ENCODE assay signal across 8 mouse cellular contexts in the genomic region with DNA sequence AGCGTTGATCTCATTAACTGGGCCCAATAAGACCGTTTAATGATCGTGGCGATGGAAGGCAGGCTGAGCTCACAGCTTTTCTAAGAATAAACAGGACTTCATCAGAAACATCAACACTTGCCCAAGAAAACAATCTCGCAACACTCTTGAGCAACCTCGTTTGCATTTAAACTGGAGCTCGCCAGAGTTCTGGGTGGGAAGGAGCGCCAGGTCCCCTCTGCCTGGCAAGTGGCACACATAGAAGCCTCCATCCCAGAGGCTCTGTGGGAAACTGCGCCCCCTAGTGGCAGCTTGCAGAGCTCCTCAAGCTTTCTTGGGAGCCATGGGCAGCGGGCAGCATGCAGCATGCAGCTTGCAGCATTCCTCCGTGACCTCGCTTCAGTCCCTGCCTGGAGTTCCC.
DNase-seq lines count a peak whose midpoint lies in the region; ATAC-seq and TF ChIP-seq lines count a peak whose summit lies in the region.

No protein-coding gene starts in this region.

- DNase-seq in adrenal gland, adult 8-10 months, result peak; percentile 80
- DNase-seq in embryo, embryonic 11.5 days (ENCODE audit: low read depth, low spot score), result peak; percentile 87
- peak; percentile 84 for DNase-seq in gonadal fat pad, adult 2 months (ENCODE audit: low read depth)
- peak; percentile 86 to 88 for DNase-seq in left cerebral cortex, postnatal 36 days (ENCODE audit: low spot score in 2 of 2)
- DNase-seq in skeletal muscle tissue, adult 2 months (ENCODE audit: low read depth, low spot score), result peak; percentile 83

- H3K4me1 ChIP-seq in intestine, postnatal 0 days (replicated peaks; ENCODE audit: control insufficient read depth, insufficient read depth, low read length), result no peaks in the 10 kb centered on the region
- peaks cover 31% of the 10 kb centered on the region for H3K4me1 ChIP-seq in midbrain, embryonic 12.5 days

- H3K9me3 ChIP-seq in intestine, postnatal 0 days (ENCODE audit: control insufficient read depth), result no peaks in the 10 kb centered on the region
- H3K9me3 ChIP-seq in midbrain, embryonic 12.5 days, result no peaks in the 10 kb centered on the region

- no peaks in the 10 kb centered on the region for H3K27me3 ChIP-seq in intestine, postnatal 0 days (replicated peaks; ENCODE audit: control insufficient read depth, insufficient read depth, low read length)
- peaks cover 42% of the 10 kb centered on the region for H3K27me3 ChIP-seq in midbrain, embryonic 12.5 days

- peak; percentile 63; the same call in 1 of the 2 replicates for ATAC-seq in intestine, postnatal 0 days
- peak; percentile 64 for ATAC-seq in midbrain, embryonic 12.5 days (ENCODE audit: low FRiP score, low read depth)
- no peak for ATAC-seq in inflammation-experienced regulatory T-cells, adult 6 months

- peak overlapping the region; percentile 73 for H3K4me2 ChIP-seq in intestine, postnatal 0 days (replicated peaks; ENCODE audit: low read depth)
- H3K4me2 ChIP-seq in midbrain, embryonic 12.5 days (replicated peaks), result peak overlapping the region; percentile 53

- peak; percentile 99 for TF ChIP-seq CTCF in intestine, postnatal 0 days (IDR thresholded peaks at IDR 0.05; ENCODE audit: low read depth)

- WGBS in intestine, postnatal 0 days, result 27% methylated on average over 12 of the region's 12 CpGs
- WGBS in midbrain, embryonic 12.5 days, result 30% methylated on average over 12 of the region's 12 CpGs

- H3K9ac ChIP-seq in intestine, postnatal 0 days (ENCODE audit: low read depth, low read length), result no peak overlapping the region
- H3K9ac ChIP-seq in midbrain, embryonic 12.5 days (replicated peaks), result no peak overlapping the region

- intact Hi-C loops in left cerebral cortex, postnatal 36 days (cut with DNase I), result loop anchor here (2.0 kb wide), 1 partner anchor 161 kb away; no protein-coding TSS in a partner anchor

- no peaks in the 10 kb centered on the region for H3K36me3 ChIP-seq in intestine, postnatal 0 days (ENCODE audit: control insufficient read depth, insufficient read depth)
- H3K36me3 ChIP-seq in midbrain, embryonic 12.5 days, result no peaks in the 10 kb centered on the region

- peak overlapping the region; percentile 4; the same call in 1 of the 2 replicates for H3K4me3 ChIP-seq in intestine, postnatal 0 days (ENCODE audit: low read depth, low read length)
- H3K4me3 ChIP-seq in midbrain, embryonic 12.5 days, result no peak overlapping the region

- H3K27ac ChIP-seq in intestine, postnatal 0 days (ENCODE audit: low read depth, low read length), result no peak overlapping the region
- H3K27ac ChIP-seq in midbrain, embryonic 12.5 days (replicated peaks), result no peak overlapping the region
